Mouse (Mus musculus) liver, embryonic 11.5 days (tissue): ENCODE data around the gene Syn3. TPM values are rescaled to one million over a fixed set of nuclear protein-coding genes. Genes with fewer than 3 reads are reported as not detected.
A peak's percentile ranks its signal among the peaks of the same experiment; 100 is the strongest.

Experiments
- ATAC-seq: fragments of 200-750 bp; cut with Nextera tagmentation; replicated peaks from 2 replicates; pipeline ENCODE4 v1.8.0; 2017; ENCODE audit warnings: moderate number of reproducible peaks, mild to moderate bottlenecking, moderate TSS enrichment, moderate library complexity; ENCODE audit not compliant: low FRiP score
- DNase-seq: peaks from one replicate; pipeline ENCODE4 v3.0.0-alpha.2; 2017; ENCODE audit warnings: low spot score
- H3K27ac ChIP-seq: fragments of 300-500 bp; sonication (generic); 2 replicates; pipeline ENCODE4 v1.5.1; 2014; ENCODE audit warnings: mild to moderate bottlenecking, low read depth, low read length, control low read depth
- H3K27me3 ChIP-seq: fragments of 300-500 bp; sonication (generic); replicated peaks from 2 replicates; pipeline ENCODE4 v1.6.1; 2014; ENCODE audit warnings: low read length, mixed read lengths; ENCODE audit not compliant: control insufficient read depth, insufficient read depth
- H3K36me3 ChIP-seq: fragments of 300-500 bp; sonication (generic); 2 replicates; pipeline ENCODE4 v1.6.1; 2014; ENCODE audit warnings: mild to moderate bottlenecking, low read length, moderate library complexity, mixed read lengths; ENCODE audit not compliant: control insufficient read depth, insufficient read depth
- H3K4me1 ChIP-seq: fragments of 300-500 bp; sonication (generic); replicated peaks from 2 replicates; pipeline ENCODE4 v1.6.1; 2014; ENCODE audit warnings: low read length, mixed read lengths; ENCODE audit not compliant: control insufficient read depth, insufficient read depth
- H3K4me2 ChIP-seq: fragments of 300-500 bp; sonication (generic); 2 replicates; pipeline ENCODE4 v1.6.1; 2014; ENCODE audit warnings: mild to moderate bottlenecking, control low read depth, moderate library complexity
- H3K4me3 ChIP-seq: fragments of 300-500 bp; sonication (generic); 2 replicates; pipeline ENCODE4 v1.5.1; 2014; ENCODE audit warnings: low read depth, low read length, control low read depth
- H3K9ac ChIP-seq: fragments of 300-500 bp; sonication (generic); 2 replicates; pipeline ENCODE4 v1.6.1; 2014; ENCODE audit warnings: low read depth, low read length, control low read depth
- H3K9me3 ChIP-seq: fragments of 300-500 bp; sonication (generic); 2 replicates; pipeline ENCODE4 v1.6.1; 2016; ENCODE audit warnings: low read length, inconsistent platforms, mixed read lengths; ENCODE audit not compliant: control insufficient read depth
- WGBS: fragments of 180-500 bp; shearing (Covaris S2); extraction: QIAGEN DNeasy Blood & Tissue Kit; methylation state at CpG from one replicate; pipeline ENCODE4 v1.1.7; 2014; 5-methylcytosine and 5-hydroxymethylcytosine counted together
- polyA plus RNA-seq: library from polyadenylated mRNA; unstranded; fragments of >200 nt; fragmentation: Nextera tagmentation; extraction: Ambion mirVana; gene quantifications from 2 replicates; pipeline ENCODE4 v1.2.1, GENCODE M21; 2014

Gene Syn3
- polyA plus RNA-seq, 1 experiment from 2014 or later: 0.58 TPM

- no peaks in the 10 kb centered on the region for H3K36me3 ChIP-seq
- no peaks in the 10 kb centered on the region for H3K27me3 ChIP-seq
- no peak overlapping the region for H3K27ac ChIP-seq
- no peak for DNase-seq
- no peak for ATAC-seq
- 95% methylated on average over 8 of the region's 8 CpGs for WGBS
- no peak overlapping the region for H3K9ac ChIP-seq
- no peak overlapping the region for H3K4me2 ChIP-seq
- no peak overlapping the region for H3K4me3 ChIP-seq
- H3K4me1 ChIP-seq: no peaks in the 10 kb centered on the region
- H3K9me3 ChIP-seq: peaks cover 2% of the 10 kb centered on the region; the same call in 1 of the 2 replicates
Measured at GRCm38 (mm10) chr10:86063018-86063384, 435.7 kb downstream of the Syn3 start.

GRCm38 (mm10) chr10:86062261-86063017 is 436.3 kb downstream of the Syn3 start:
- H3K27ac ChIP-seq: no peak overlapping the region
- no peaks in the 10 kb centered on the region for H3K27me3 ChIP-seq
- no peaks in the 10 kb centered on the region for H3K4me1 ChIP-seq
- peaks cover 2% of the 10 kb centered on the region; the same call in 1 of the 2 replicates for H3K9me3 ChIP-seq
- ATAC-seq (no peak), DNase-seq (no peak)
- no peak overlapping the region for H3K4me3 ChIP-seq
- 55% methylated on average over 5 of the region's 5 CpGs for WGBS
- H3K4me2 ChIP-seq: no peak overlapping the region
- H3K36me3 ChIP-seq: no peaks in the 10 kb centered on the region
- no peak overlapping the region for H3K9ac ChIP-seq

GRCm38 (mm10) chr10:86060267-86060666 is 438.4 kb downstream of the Syn3 start:
- DNase-seq (no peak), ATAC-seq (no peak)
- Histone ChIP-seq H3K27me3 (no peaks in the 10 kb centered on the region), H3K27ac (no peak overlapping the region), H3K9me3 (peaks cover 2% of the 10 kb centered on the region; the same call in 1 of the 2 replicates), H3K9ac (no peak overlapping the region), H3K4me3 (no peak overlapping the region), H3K4me2 (no peak overlapping the region), H3K4me1 (no peaks in the 10 kb centered on the region), H3K36me3 (no peaks in the 10 kb centered on the region)
- WGBS: 76% methylated on average over 3 of the region's 3 CpGs

- Histone ChIP-seq H3K4me3 (no peak overlapping the region), H3K4me1 (peaks cover 7% of the 10 kb centered on the region), H3K9me3 (peaks cover 2% of the 10 kb centered on the region; the same call in 1 of the 2 replicates), H3K9ac (no peak overlapping the region), H3K4me2 (no peak overlapping the region), H3K36me3 (no peaks in the 10 kb centered on the region), H3K27ac (no peak overlapping the region), H3K27me3 (no peaks in the 10 kb centered on the region)
- DNase-seq (no peak), ATAC-seq (no peak)
- WGBS: 80% methylated on average over 2 of the region's 2 CpGs
Measured at GRCm38 (mm10) chr10:86057712-86058111, 441.0 kb downstream of the Syn3 start.

GRCm38 (mm10) chr10:86057286-86057685 is 441.4 kb downstream of the Syn3 start:
- Histone ChIP-seq H3K9ac (no peak overlapping the region), H3K27me3 (no peaks in the 10 kb centered on the region), H3K9me3 (peaks cover 2% of the 10 kb centered on the region; the same call in 1 of the 2 replicates), H3K36me3 (no peaks in the 10 kb centered on the region), H3K27ac (no peak overlapping the region), H3K4me2 (no peak overlapping the region), H3K4me3 (no peak overlapping the region), H3K4me1 (peaks cover 7% of the 10 kb centered on the region)
- no peak for DNase-seq
- WGBS: 85% methylated on average over 11 of the region's 11 CpGs
- no peak for ATAC-seq

- Histone ChIP-seq H3K9me3 (no peaks in the 10 kb centered on the region), H3K36me3 (peaks cover under 1% of the 10 kb centered on the region; the same call in 1 of the 2 replicates), H3K4me3 (no peak overlapping the region), H3K4me1 (peaks cover 9% of the 10 kb centered on the region), H3K27me3 (no peaks in the 10 kb centered on the region), H3K4me2 (no peak overlapping the region), H3K9ac (no peak overlapping the region), H3K27ac (no peak overlapping the region)
- 81% methylated on average over 8 of the region's 8 CpGs for WGBS
- no peak for ATAC-seq
- no peak for DNase-seq
Measured at GRCm38 (mm10) chr10:86056297-86056903, 442.3 kb downstream of the Syn3 start.

- H3K9me3 ChIP-seq: no peaks in the 10 kb centered on the region
- H3K36me3 ChIP-seq: peaks cover 7% of the 10 kb centered on the region
- H3K27me3 ChIP-seq: no peaks in the 10 kb centered on the region
- no peak overlapping the region for H3K4me3 ChIP-seq
- H3K4me1 ChIP-seq: peaks cover 9% of the 10 kb centered on the region
- H3K4me2 ChIP-seq: no peak overlapping the region
- no peak overlapping the region for H3K27ac ChIP-seq
- WGBS: 60% methylated on average over 10 of the region's 10 CpGs
- DNase-seq (no peak), ATAC-seq (peak; percentile 76)
- H3K9ac ChIP-seq: no peak overlapping the region
Measured at GRCm38 (mm10) chr10:86052818-86053522, 445.7 kb downstream of the Syn3 start.

GRCm38 (mm10) chr10:86050522-86050921 is 448.2 kb downstream of the Syn3 start:
- Histone ChIP-seq H3K36me3 (peaks cover 13% of the 10 kb centered on the region), H3K9me3 (no peaks in the 10 kb centered on the region), H3K4me3 (no peak overlapping the region), H3K27me3 (no peaks in the 10 kb centered on the region), H3K4me1 (peaks cover 9% of the 10 kb centered on the region), H3K9ac (no peak overlapping the region), H3K27ac (no peak overlapping the region), H3K4me2 (no peak overlapping the region)
- ATAC-seq: no peak
- WGBS: 79% methylated on average over 2 of the region's 2 CpGs
- DNase-seq: no peak
